Mouse (Mus musculus) liver, adult 2 months (tissue): ENCODE results near the gene Gmfb.

Experiments used
- CTCF ChIP-seq: fragments of 200-500 bp; IDR thresholded peaks from 2 replicates; pipeline ENCODE4 v1.5.1; 2011; ENCODE audit warnings: low read depth, low read length, control low read depth
- POLR2A ChIP-seq: fragments of 200-500 bp; IDR thresholded peaks from 2 replicates; pipeline ENCODE4 v1.6.1; 2011; ENCODE audit warnings: low read length, control low read depth; ENCODE audit not compliant: insufficient read depth; ENCODE audit errors: extremely low read depth

DNA sequence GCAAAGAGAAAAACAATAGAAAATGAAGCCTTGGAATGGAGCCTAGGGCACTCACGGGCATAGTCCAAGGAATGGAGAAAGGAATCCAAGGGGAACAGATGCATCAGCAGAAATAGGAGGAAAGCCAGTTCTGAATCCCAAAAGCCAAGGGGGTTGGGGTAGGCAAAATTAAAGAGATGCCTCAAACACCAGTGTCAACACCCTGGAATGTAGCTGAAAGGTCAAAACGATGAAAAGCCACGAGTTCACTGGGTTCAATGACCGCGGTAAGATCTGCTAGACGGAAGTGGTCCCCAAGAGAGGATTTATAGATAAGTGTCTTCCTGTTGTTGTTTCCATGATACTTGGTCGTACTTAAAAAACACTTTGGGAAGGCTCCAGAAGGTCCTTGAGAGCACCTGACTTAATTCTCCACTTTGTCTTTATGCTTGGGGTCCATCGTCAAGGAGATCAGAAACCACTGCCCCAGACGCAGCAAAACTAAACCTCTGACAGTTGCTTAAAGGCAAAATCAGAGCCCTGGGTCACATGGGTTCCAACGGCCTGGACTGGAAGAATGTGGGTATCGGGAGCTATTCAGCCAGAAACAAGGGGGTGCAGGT, 670 bp downstream of the Gmfb start:
- no peak for TF ChIP-seq POLR2A
- no peak for TF ChIP-seq CTCF
